Mouse (Mus musculus) CH12.LX (cell line): ENCODE data around the gene Hmx1.
A peak's percentile ranks its signal among the peaks of the same experiment; 100 is the strongest.

Experiments
- BHLHE40 ChIP-seq: IDR thresholded peaks from 2 replicates; pipeline ENCODE4 v1.6.1; 2011; ENCODE audit warnings: mild to moderate bottlenecking, low read depth, low read length, improper control_type of control experiment
- CHD2 ChIP-seq: IDR thresholded peaks from 2 replicates; pipeline ENCODE4 v1.6.1; 2011; ENCODE audit warnings: low read length, improper control_type of control experiment
- CTCF ChIP-seq, 2 experiments: IDR thresholded peaks in 1 of 2; conservative IDR thresholded peaks in 1 of 2; 2 replicates each; pipeline ENCODE4 v1.5.1; 2011 to 2012; ENCODE audit warnings: low read depth in 2 of 2, low read length in 2 of 2, improper control_type of control experiment in 1 of 2, inconsistent platforms in 1 of 2, mild to moderate bottlenecking in 1 of 2, moderate library complexity in 1 of 2
- ELF1 ChIP-seq: IDR thresholded peaks from 2 replicates; pipeline ENCODE4 v1.6.1; 2014; ENCODE audit warnings: low read depth, mild to moderate bottlenecking, inconsistent platforms, low read length, improper control_type of control experiment
- EP300 ChIP-seq: IDR thresholded peaks from 2 replicates; pipeline ENCODE4 v1.6.1; 2011; ENCODE audit warnings: low read length, improper control_type of control experiment
- JUN ChIP-seq: IDR thresholded peaks from 2 replicates; pipeline ENCODE4 v1.6.1; 2011; ENCODE audit warnings: low read depth, mild to moderate bottlenecking, low read length, improper control_type of control experiment, moderate library complexity; ENCODE audit not compliant: insufficient read depth
- KAT2A ChIP-seq: IDR thresholded peaks from 2 replicates; pipeline ENCODE4 v1.6.1; 2012; ENCODE audit warnings: low read length, improper control_type of control experiment, inconsistent platforms; ENCODE audit not compliant: insufficient replicate concordance
- MAX ChIP-seq: IDR thresholded peaks from 2 replicates; pipeline ENCODE4 v1.6.1; 2011; ENCODE audit warnings: low read length, improper control_type of control experiment
- MXI1 ChIP-seq: IDR thresholded peaks from 2 replicates; pipeline ENCODE4 v1.6.1; 2011; ENCODE audit warnings: mild to moderate bottlenecking, low read depth, low read length, improper control_type of control experiment
- NRF1 ChIP-seq: IDR thresholded peaks from 2 replicates; pipeline ENCODE4 v1.6.1; 2014; ENCODE audit warnings: low read depth, mild to moderate bottlenecking, inconsistent platforms, low read length, improper control_type of control experiment, moderate library complexity
- POLR2A ChIP-seq: IDR thresholded peaks from 2 replicates; pipeline ENCODE4 v1.6.1; 2011; ENCODE audit warnings: low read depth, mild to moderate bottlenecking, improper control_type of control experiment, low read length
- SIN3A ChIP-seq: IDR thresholded peaks from 2 replicates; pipeline ENCODE4 v1.6.1; 2012; ENCODE audit warnings: low read length, improper control_type of control experiment, inconsistent platforms
- USF2 ChIP-seq: conservative IDR thresholded peaks from 2 replicates; pipeline ENCODE4 v1.6.1; 2011; ENCODE audit warnings: low read depth, low read length, improper control_type of control experiment
- ZNF384 ChIP-seq: IDR thresholded peaks from 2 replicates; pipeline ENCODE4 v1.6.1; 2012; ENCODE audit warnings: low read depth, low read length, improper control_type of control experiment, inconsistent platforms

DNA sequence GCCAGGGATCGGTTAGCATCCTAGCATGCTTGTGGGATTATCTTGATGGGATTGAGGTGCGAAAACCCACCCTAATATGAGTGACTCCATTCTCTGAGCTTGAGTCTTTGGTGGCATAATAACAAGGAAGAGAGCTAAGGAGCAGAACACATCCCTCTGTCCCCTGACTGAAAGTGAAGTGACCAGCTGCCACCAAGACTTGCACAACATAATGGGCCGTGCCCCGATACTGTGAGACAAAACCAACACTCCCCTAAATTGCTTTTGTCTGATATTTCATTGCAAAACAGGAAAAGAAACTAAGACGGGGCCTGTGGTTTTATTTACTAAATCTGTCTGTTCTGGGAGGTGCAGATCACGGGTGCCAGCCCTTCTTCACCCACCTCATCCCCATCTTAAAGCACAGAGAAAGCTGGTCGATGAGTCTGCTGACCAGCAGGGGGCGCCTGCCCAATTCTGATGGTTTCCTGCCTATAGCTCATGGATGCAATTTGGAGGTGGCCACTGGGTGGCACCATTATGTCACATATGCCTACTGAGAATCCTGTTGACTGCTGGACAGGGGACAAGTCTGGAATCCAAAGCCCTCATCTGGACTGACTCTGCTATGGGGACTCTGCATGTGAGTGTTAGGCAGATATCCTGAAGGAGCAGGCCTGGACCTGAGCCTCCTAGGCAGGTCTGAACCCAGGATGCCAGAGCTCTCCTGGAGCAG is 27.2 kb upstream of the Hmx1 start:
- TF ChIP-seq MAX: no peak
- no peak for TF ChIP-seq MXI1
- no peak for TF ChIP-seq ELF1
- TF ChIP-seq NRF1: no peak
- TF ChIP-seq CTCF (conservative IDR thresholded peaks at IDR 0.05 in 1 of 2, IDR thresholded peaks at IDR 0.05 in 1 of 2; ENCODE audit: low read depth in 2 of 2, low read length in 2 of 2): peak; percentile 84 to 99
- TF ChIP-seq CHD2: no peak
- no peak for TF ChIP-seq EP300
- TF ChIP-seq BHLHE40: no peak
- TF ChIP-seq JUN: no peak
- no peak for TF ChIP-seq USF2
- no peak for TF ChIP-seq SIN3A
- TF ChIP-seq POLR2A: no peak
- TF ChIP-seq ZNF384: no peak
- no peak for TF ChIP-seq KAT2A
